Mouse (Mus musculus) lung, postnatal 10 days (tissue): ENCODE results near the gene Luzp2.

Experiments used
- DNase-seq: peaks from one replicate; pipeline ENCODE4 v3.0.0; 2021

The Luzp2 gene

GRCm38 (mm10) chr7:54835372-54835851, at the start of gene Luzp2:
Gene Luzp2 (plus strand): TSS chr7:54835498.
- no peak for DNase-seq

GRCm38 (mm10) chr7:54787456-54787855, 47.8 kb upstream of the Luzp2 start:
- no peak for DNase-seq

- no peak for DNase-seq
Observed at GRCm38 (mm10) chr7:54818606-54819005, 16.7 kb upstream of the Luzp2 start.

- no peak for DNase-seq
Observed at GRCm38 (mm10) chr7:54828751-54829150, 6.5 kb upstream of the Luzp2 start.

- DNase-seq, result no peak
Observed at GRCm38 (mm10) chr7:54835911-54836352, 634 bp downstream of the Luzp2 start.

GRCm38 (mm10) chr7:54836437-54836836, 1.1 kb downstream of the Luzp2 start:
- DNase-seq, result no peak

- no peak for DNase-seq
Observed at GRCm38 (mm10) chr7:54842807-54843335, 7.6 kb downstream of the Luzp2 start.

GRCm38 (mm10) chr7:54845875-54846691, 10.8 kb downstream of the Luzp2 start:
- DNase-seq, result no peak

- no peak for DNase-seq
Observed at GRCm38 (mm10) chr7:54846692-54847020, 11.4 kb downstream of the Luzp2 start.

GRCm38 (mm10) chr7:54852860-54853259, 17.6 kb downstream of the Luzp2 start:
- no peak for DNase-seq

- DNase-seq, result no peak
Observed at GRCm38 (mm10) chr7:54861230-54861856, 26.0 kb downstream of the Luzp2 start.

- DNase-seq, result no peak
Observed at GRCm38 (mm10) chr7:54878928-54879644, 43.8 kb downstream of the Luzp2 start.

- no peak for DNase-seq
Observed at GRCm38 (mm10) chr7:54893709-54894627, 58.7 kb downstream of the Luzp2 start.

- DNase-seq, result no peak
Observed at GRCm38 (mm10) chr7:54898589-54898988, 63.3 kb downstream of the Luzp2 start.

GRCm38 (mm10) chr7:54909958-54910357, 74.7 kb downstream of the Luzp2 start:
- DNase-seq, result no peak

GRCm38 (mm10) chr7:54914030-54914429, 78.7 kb downstream of the Luzp2 start:
- DNase-seq, result no peak

- DNase-seq, result no peak
Observed at GRCm38 (mm10) chr7:54921991-54922390, 86.7 kb downstream of the Luzp2 start.

- no peak for DNase-seq
Observed at GRCm38 (mm10) chr7:54956759-54957158, 121.5 kb downstream of the Luzp2 start.

- DNase-seq, result no peak
Observed at GRCm38 (mm10) chr7:54962678-54963077, 127.4 kb downstream of the Luzp2 start.

- DNase-seq, result no peak
Observed at GRCm38 (mm10) chr7:54977372-54977771, 142.1 kb downstream of the Luzp2 start.

GRCm38 (mm10) chr7:54980585-54980984, 145.3 kb downstream of the Luzp2 start:
- DNase-seq, result no peak

- no peak for DNase-seq
Observed at GRCm38 (mm10) chr7:55000397-55000796, 165.1 kb downstream of the Luzp2 start.
